Mouse (Mus musculus): ENCODE results near the gene Itpkb.

GRCm38 (mm10) chr1:180330707-180331545, 641 bp downstream of the Itpkb start:
- no peak for TF ChIP-seq CTCF (IDR thresholded peaks at IDR 0.05)
- TF ChIP-seq EP300 (IDR thresholded peaks at IDR 0.05): no peak

Measured in lung, postnatal 0 days (tissue).